Mouse (Mus musculus): ENCODE data around the gene Traf3.

GRCm38 (mm10) chr12:111203945-111204344 is 37.8 kb downstream of the Traf3 start:
- TF ChIP-seq CTCF (IDR thresholded peaks at IDR 0.05; ENCODE audit: insufficient read depth, low read length) (no peak), POLR2A (IDR thresholded peaks at IDR 0.05; ENCODE audit: borderline replicate concordance, extremely low read depth, low read depth, low read length) (no peak)

Data from lung, adult 2 months (tissue).